Mouse (Mus musculus) T-cell, adult 2 months (primary cell): ENCODE results near the gene Ackr1.
"Not testable (repeated sequence)": the region's sequence is repeated elsewhere in the genome, so short reads cannot be mapped to it uniquely, and the experiment has no call there.

Source experiments
- DNase-seq: peaks from one replicate; pipeline ENCODE4 v3.0.0; 2022; ENCODE audit warnings: low spot score

Ackr1 gene

GRCm38 (mm10) chr1:173349192-173349591 lies 15.6 kb upstream of the Ackr1 start:
- DNase-seq: no peak

- DNase-seq: no peak
Measured at GRCm38 (mm10) chr1:173348527-173348926, 15.0 kb upstream of the Ackr1 start.

GRCm38 (mm10) chr1:173345112-173345511 lies 11.6 kb upstream of the Ackr1 start:
- no peak for DNase-seq

- no peak for DNase-seq
Measured at GRCm38 (mm10) chr1:173343934-173344333, 10.4 kb upstream of the Ackr1 start.

GRCm38 (mm10) chr1:173342425-173342824 lies 8.9 kb upstream of the Ackr1 start:
- no peak for DNase-seq

- DNase-seq: peak; percentile 24
Measured at GRCm38 (mm10) chr1:173339543-173339942, 6.0 kb upstream of the Ackr1 start.

- no peak for DNase-seq
Measured at GRCm38 (mm10) chr1:173337008-173337407, 3.5 kb upstream of the Ackr1 start.

- DNase-seq: no peak
Measured at GRCm38 (mm10) chr1:173335903-173336302, 2.4 kb upstream of the Ackr1 start.

GRCm38 (mm10) chr1:173332418-173332817 lies 1.1 kb downstream of the Ackr1 start:
- DNase-seq: no peak

GRCm38 (mm10) chr1:173329743-173330142 lies 3.8 kb downstream of the Ackr1 start:
- no peak for DNase-seq

- DNase-seq: no peak
Measured at GRCm38 (mm10) chr1:173329185-173329584, 4.4 kb downstream of the Ackr1 start.

GRCm38 (mm10) chr1:173328446-173328845 lies 5.1 kb downstream of the Ackr1 start:
- no peak for DNase-seq

- no peak for DNase-seq
Measured at GRCm38 (mm10) chr1:173326552-173326951, 7.0 kb downstream of the Ackr1 start.

GRCm38 (mm10) chr1:173325395-173325794 lies 8.2 kb downstream of the Ackr1 start:
- DNase-seq: no peak

GRCm38 (mm10) chr1:173324961-173325360 lies 8.6 kb downstream of the Ackr1 start:
- DNase-seq: no peak

- no peak for DNase-seq
Measured at GRCm38 (mm10) chr1:173323839-173324585, 9.5 kb downstream of the Ackr1 start.

GRCm38 (mm10) chr1:173322249-173322627 lies 11.3 kb downstream of the Ackr1 start:
- no peak for DNase-seq

GRCm38 (mm10) chr1:173321593-173322248 lies 11.8 kb downstream of the Ackr1 start:
- no peak for DNase-seq

GRCm38 (mm10) chr1:173317925-173318477 lies 15.5 kb downstream of the Ackr1 start:
- DNase-seq: no peak

- DNase-seq: no peak
Measured at GRCm38 (mm10) chr1:173315725-173316124, 17.8 kb downstream of the Ackr1 start.

GRCm38 (mm10) chr1:173313535-173314050 lies 20.0 kb downstream of the Ackr1 start:
- DNase-seq: not testable (repeated sequence)

- DNase-seq: not testable (repeated sequence)
Measured at GRCm38 (mm10) chr1:173302795-173303194, 30.8 kb downstream of the Ackr1 start.
